Mouse (Mus musculus) subcutaneous adipose tissue, adult 2 months (tissue): ENCODE results near the gene M1ap. TPM values are rescaled to one million over a fixed set of nuclear protein-coding genes. Genes with fewer than 3 reads are reported as not detected.

Experiments
- polyA plus RNA-seq: library from polyadenylated mRNA; depleted of rRNA; stranded (reverse); fragments of >200 nt; gene quantifications from 2 replicates; pipeline ENCODE4 v1.2.3, GENCODE M21; 2012; ENCODE audit warnings: low replicate concordance; rRNA removed

Gene M1ap
- polyA plus RNA-seq, result 0.57 and 0.59 TPM in 2 replicates

GRCm38 (mm10) chr6:82946651-82947050 is at the start of gene M1ap:
TSS of gene M1ap (plus strand) at chr6:82946902.

DNA sequence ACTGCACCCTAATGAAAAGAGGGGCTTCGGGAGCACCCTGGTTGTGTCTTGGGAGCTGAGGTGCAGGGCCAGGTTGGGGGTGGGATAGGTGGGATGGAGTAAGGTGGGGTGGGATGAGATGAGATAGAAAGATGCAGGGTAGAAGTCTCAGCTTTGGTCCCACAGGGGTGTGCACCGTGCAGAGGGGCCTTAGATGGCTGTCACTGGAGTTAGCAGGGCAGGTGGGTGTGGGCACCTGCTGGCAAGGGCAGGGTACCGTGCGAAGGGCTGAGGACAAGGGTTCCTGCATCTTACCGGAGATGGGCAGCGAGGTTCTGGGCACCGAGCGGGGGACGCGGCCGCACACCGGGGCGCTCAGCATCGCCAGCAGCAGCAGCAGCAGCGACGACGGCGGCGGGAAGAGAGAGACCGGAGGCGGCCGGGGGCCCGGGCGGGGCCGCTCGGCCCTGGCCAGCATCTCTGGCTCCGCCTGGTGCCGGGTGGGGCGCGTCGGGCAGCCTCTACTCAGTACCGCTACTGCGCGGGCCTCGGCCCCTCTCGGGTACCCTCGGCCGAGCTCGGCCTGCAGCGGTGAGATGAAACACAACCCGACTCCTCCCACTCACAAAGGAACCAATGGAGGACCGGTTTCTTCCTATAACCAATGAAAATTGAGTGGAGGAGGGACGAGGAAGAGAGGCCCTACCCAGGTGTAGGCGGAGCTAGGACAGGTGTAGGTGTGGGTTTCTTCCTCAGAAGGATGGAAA is 7.4 kb upstream of the M1ap start, which contains the start of gene Sema4f:
TSS of gene Sema4f (minus strand) at position 603 of the 746 bp plus-strand sequence.

GRCm38 (mm10) chr6:83033249-83034185 is 86.8 kb downstream of the M1ap start, which contains the start of the genes Dok1 and Loxl3:
TSS of gene Dok1 (minus strand) at chr6:83033471.
TSS of gene Loxl3 (plus strand) at chr6:83034173.

DNA sequence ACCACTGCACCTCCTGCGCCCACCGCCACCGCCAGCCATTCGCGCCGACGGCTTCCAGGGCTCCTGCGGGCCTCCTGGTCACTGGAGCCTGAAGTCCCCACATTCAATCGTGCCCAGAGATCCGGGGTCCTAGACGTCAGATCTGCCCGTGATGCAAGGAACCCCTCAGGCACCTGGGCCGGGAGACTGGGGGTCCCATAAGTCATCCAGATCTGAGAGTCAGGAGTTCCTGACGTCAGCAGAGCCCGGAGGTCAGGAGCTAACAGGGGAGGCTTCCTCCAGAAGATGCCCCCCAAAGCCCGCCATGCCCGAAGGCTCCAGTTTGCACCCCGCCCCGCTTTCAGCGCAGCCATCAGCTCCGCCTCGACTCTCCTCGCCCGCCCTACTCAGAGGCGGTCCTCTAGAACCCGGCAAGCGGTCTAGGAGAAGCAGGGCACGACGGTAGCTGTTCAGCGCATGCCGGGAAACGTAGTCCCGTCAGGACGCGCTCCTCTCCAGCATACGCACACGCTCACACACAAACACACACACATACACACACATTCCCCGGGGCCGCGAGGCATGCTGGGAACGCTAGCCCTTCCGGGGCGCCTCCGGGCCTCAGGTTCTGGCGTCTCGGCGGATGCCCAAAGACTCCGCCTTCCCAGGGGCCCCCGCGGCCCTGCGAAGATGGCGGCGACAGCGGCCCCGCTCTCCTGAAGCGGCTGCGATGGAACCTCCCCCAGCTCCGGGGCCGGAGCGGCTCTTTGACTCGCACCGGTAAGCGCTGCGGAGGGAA is 107.6 kb downstream of the M1ap start, which contains the start of gene Aup1:
TSS of gene Aup1 (plus strand) at position 448 of the 778 bp plus-strand sequence.

DNA sequence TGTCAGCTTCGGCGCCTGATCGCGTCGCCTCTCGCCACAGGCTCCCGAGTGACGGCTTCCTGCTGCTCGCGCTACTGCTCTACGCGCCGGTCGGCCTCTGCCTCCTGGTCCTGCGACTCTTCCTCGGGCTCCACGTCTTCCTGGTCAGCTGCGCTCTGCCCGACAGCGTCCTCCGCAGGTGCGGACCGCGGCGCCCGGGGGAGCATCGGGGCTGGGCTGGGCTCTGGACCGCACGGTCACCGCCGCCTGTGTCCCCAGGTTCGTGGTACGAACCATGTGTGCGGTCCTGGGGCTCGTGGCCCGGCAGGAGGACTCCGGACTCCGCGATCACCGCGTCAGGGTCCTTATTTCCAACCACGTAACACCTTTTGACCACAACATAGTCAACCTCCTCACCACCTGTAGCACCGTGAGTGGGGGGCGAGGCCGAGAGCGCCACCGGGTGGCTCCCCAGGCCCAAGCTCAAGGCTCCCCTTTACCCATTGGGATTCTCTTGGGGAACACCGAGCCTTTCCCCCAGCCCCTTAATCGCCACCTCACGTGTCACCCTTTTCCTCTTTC is 108.2 kb downstream of the M1ap start, which contains the start of gene Htra2:
TSS of gene Htra2 (minus strand) at position 403 of the 561 bp plus-strand sequence.

GRCm38 (mm10) chr6:83057790-83058189 is 111.1 kb downstream of the M1ap start, which contains the start of gene Dqx1:
TSS of gene Dqx1 (plus strand) at chr6:83057844.

GRCm38 (mm10) chr6:83070247-83070310 is 123.4 kb downstream of the M1ap start, which contains the start of gene Tlx2:
TSS of gene Tlx2 (minus strand) at chr6:83070293.

DNA sequence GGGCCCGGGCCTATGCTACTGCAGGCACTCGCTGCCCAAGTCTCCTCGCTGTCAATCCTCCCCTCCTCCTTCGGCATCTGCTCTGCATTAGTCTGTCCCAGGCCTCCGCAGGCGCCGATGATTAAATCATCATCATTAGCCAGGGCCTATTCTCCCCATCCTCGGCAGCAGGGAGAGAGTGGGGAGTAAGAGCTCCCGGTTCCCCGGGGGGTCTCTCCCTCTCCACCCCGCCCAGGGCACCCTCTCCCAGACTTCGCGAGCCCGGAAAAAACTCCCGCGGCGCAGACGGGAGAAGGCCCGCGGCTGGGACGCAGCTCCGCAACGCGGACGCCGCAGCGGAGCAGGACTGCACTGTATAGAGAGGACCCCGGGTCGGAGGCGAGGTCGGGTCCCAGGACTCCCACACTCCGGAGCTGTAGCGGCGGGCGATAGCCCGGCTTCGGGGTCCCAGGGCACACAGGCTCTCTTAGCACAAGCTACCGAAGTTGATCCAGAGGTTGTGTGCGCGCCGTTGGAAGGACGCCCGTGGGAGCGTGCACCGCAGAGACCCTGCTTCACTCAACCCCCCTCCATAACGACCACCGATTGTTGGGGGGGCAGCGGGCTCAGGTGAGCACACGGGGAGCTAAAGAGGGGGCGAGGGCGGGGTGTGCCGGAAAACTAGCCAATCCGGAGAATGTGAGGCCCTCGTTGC is 131.1 kb downstream of the M1ap start, which contains the start of gene Pcgf1:
TSS of gene Pcgf1 (plus strand) at position 240 of the 694 bp plus-strand sequence.

Other genes starting within 250 kb of the M1ap start
- gene Pole4, start 241.5 kb upstream of the M1ap start, polyA plus RNA-seq, result 13.7 and 19.5 TPM in 2 replicates
- 27.8 and 46.8 TPM in 2 replicates for gene Hk2, start 172.4 kb upstream of the M1ap start, polyA plus RNA-seq
- 0.27 and 0.57 TPM in 2 replicates for gene Sema4f, start 7.1 kb upstream of the M1ap start, polyA plus RNA-seq
- gene Dok1, start 86.6 kb downstream of the M1ap start, polyA plus RNA-seq, result 11.2 and 13.9 TPM in 2 replicates
- 10.1 and 23.6 TPM in 2 replicates for gene Loxl3, start 87.3 kb downstream of the M1ap start, polyA plus RNA-seq
- gene Aup1, start 107.6 kb downstream of the M1ap start, polyA plus RNA-seq, result 309 and 367 TPM in 2 replicates
- 57.1 and 73.9 TPM in 2 replicates for gene Htra2, start 108.4 kb downstream of the M1ap start, polyA plus RNA-seq
- gene Dqx1, start 110.9 kb downstream of the M1ap start, polyA plus RNA-seq, result 1.7 and 2.6 TPM in 2 replicates
- not detected in 2 replicates for gene Tlx2, start 123.4 kb downstream of the M1ap start, polyA plus RNA-seq
- 21.1 and 28.1 TPM in 2 replicates for gene Pcgf1, start 131.0 kb downstream of the M1ap start, polyA plus RNA-seq
- gene Lbx2, start 139.5 kb downstream of the M1ap start, polyA plus RNA-seq, result 2.4 and 3.2 TPM in 2 replicates
- 4.7 and 10.3 TPM in 2 replicates for gene Ccdc142, start 154.7 kb downstream of the M1ap start, polyA plus RNA-seq
- gene Gm42688, start 154.7 kb downstream of the M1ap start, polyA plus RNA-seq, result 4.1 and 7.8 TPM in 2 replicates
- 76.4 and 94.6 TPM in 2 replicates for gene Mrpl53, start 162.1 kb downstream of the M1ap start, polyA plus RNA-seq
- gene Mogs, start 168.6 kb downstream of the M1ap start, polyA plus RNA-seq, result 27.7 and 77.1 TPM in 2 replicates
- 165 and 170 TPM in 2 replicates for gene Wbp1, start 174.7 kb downstream of the M1ap start, polyA plus RNA-seq
- 13.5 and 28.2 TPM in 2 replicates for gene Ino80b, start 178.5 kb downstream of the M1ap start, polyA plus RNA-seq
- gene Rtkn, start 188.6 kb downstream of the M1ap start, polyA plus RNA-seq, result 19.8 and 52.2 TPM in 2 replicates
- 1.1 and 6.5 TPM in 2 replicates for gene Wdr54, start 209.5 kb downstream of the M1ap start, polyA plus RNA-seq
- 0.11 and 0.48 TPM in 2 replicates for gene 1700003E16Rik, start 209.5 kb downstream of the M1ap start, polyA plus RNA-seq
- 126 and 138 TPM in 2 replicates for gene Dctn1, start 219.0 kb downstream of the M1ap start, polyA plus RNA-seq